In the genomic region with DNA sequence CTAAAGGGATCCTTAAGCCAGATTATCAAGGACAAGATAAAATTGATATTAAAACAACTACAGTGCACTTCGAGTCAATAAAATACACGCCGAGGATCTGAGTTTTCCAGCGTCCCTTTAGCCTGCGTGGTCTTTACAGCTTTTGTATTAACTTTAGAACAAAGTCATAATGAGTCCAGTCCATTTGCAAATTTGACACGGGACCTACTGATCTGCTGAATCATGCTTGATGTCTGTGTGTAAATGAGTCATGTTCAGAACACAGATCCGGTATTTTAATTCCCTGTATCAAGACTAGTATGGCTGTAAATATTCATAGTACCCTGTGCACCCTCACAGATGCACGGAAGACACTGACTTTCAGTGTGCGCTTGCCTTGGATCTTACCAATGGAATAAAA, we compare ENCODE assay signal across 1 mouse cellular context.
TF ChIP-seq lines count a peak whose summit lies in the region.

No protein-coding gene starts in this region.

TF ChIP-seq in MEL, 35 proteins besides CTCF, POLR2A, EP300 and RAD21:
- TF ChIP-seq POLR2AphosphoS2 (IDR thresholded peaks at IDR 0.05; ENCODE audit: low read length) = 0 out of 2 replicates have a peak, but pooled peaks have one; percentile 53
- no peak for TF ChIP-seq MYB (IDR thresholded peaks at IDR 0.05; ENCODE audit: low read depth, low read length)
- no peak for TF ChIP-seq GABPA (IDR thresholded peaks at IDR 0.05; ENCODE audit: low read depth, low read length)
